Mouse (Mus musculus) liver, embryonic 15.5 days (tissue): ENCODE results near the gene Nt5c3b. TPM values are rescaled to one million over a fixed set of nuclear protein-coding genes. Genes with fewer than 3 reads are reported as not detected.

Experiments used
- ATAC-seq: fragments of 200-750 bp; cut with Nextera tagmentation; 2 replicates; pipeline ENCODE4 v1.8.0; 2017; ENCODE audit warnings: moderate number of reproducible peaks, mild to moderate bottlenecking, moderate library complexity; ENCODE audit not compliant: insufficient read depth
- H3K27ac ChIP-seq: fragments of 300-500 bp; sonication (generic); replicated peaks from 2 replicates; pipeline ENCODE4 v1.5.1; 2015; ENCODE audit warnings: mild to moderate bottlenecking, inconsistent platforms
- H3K27me3 ChIP-seq: fragments of 300-500 bp; sonication (generic); 2 replicates; pipeline ENCODE4 v1.6.1; 2015; ENCODE audit warnings: mild to moderate bottlenecking, inconsistent platforms
- H3K36me3 ChIP-seq: fragments of 300-500 bp; sonication (generic); replicated peaks from 2 replicates; pipeline ENCODE4 v1.6.1; 2015; ENCODE audit warnings: moderate library complexity, mild to moderate bottlenecking, inconsistent platforms
- H3K4me1 ChIP-seq: fragments of 300-500 bp; sonication (generic); replicated peaks from 2 replicates; pipeline ENCODE4 v1.6.1; 2015; ENCODE audit warnings: inconsistent platforms
- H3K4me2 ChIP-seq: fragments of 300-500 bp; sonication (generic); 2 replicates; pipeline ENCODE4 v1.6.1; 2015; ENCODE audit warnings: moderate library complexity, mild to moderate bottlenecking, inconsistent platforms
- H3K4me3 ChIP-seq: fragments of 300-500 bp; sonication (generic); replicated peaks from 2 replicates; pipeline ENCODE4 v1.5.1; 2015; ENCODE audit warnings: mild to moderate bottlenecking, inconsistent platforms
- H3K9ac ChIP-seq: fragments of 300-500 bp; sonication (generic); 2 replicates; pipeline ENCODE4 v1.6.1; 2015; ENCODE audit warnings: moderate library complexity, mild to moderate bottlenecking, inconsistent platforms
- H3K9me3 ChIP-seq: fragments of 300-500 bp; sonication (generic); replicated peaks from 2 replicates; pipeline ENCODE4 v1.6.1; 2016; ENCODE audit warnings: inconsistent platforms
- WGBS: fragments of 180-500 bp; shearing (Covaris S2); methylation state at CpG from one replicate; pipeline ENCODE4 v1.1.7; 2015; ENCODE audit warnings: mixed read lengths; ENCODE audit not compliant: insufficient replicate concordance; 5-methylcytosine and 5-hydroxymethylcytosine counted together
- polyA plus RNA-seq: library from polyadenylated mRNA; unstranded; fragments of >200 nt; fragmentation: Nextera tagmentation; extraction: Ambion mirVana; gene quantifications from 2 replicates; pipeline ENCODE4 v1.2.1, GENCODE M21; 2015

Nt5c3b gene
- polyA plus RNA-seq, 1 experiment from 2014 or later: 17.7 TPM

DNA sequence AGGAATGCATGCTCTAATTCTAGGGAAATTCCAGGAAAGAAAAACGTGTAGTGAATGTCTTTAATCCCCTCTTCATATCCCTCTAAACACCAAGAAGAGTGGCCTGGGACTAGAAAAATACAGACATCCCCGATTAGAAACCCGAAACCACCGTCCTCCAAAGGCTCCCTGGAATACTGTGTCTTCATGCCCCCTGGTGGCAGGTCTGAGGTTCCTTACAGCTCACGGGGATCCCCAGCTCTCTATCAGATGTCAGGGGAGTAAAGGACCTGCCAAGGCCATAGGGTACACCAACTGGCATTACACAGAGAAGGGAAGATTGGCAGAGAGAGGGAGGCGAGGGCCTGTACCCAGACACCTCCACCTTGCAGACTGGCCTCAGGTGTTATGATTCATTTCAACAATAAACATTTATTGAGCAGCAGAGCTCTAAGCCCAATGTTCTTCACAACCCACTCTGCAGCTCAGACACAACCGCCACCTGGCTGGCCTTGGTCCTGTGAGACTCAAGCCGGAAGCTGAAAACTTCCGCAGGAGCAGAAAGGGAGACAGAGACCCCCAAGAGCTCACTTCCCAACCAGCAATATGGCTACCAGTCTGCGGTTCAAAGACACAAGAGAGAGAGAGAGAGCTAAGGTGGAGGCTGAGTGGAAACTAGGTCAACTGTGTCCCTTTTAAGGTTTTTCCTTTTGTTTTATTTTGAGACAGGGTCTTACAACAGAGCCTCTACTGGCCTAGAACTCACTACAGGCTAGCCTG lies 33.4 kb downstream of the Nt5c3b start:
- no peak overlapping the region for H3K27ac ChIP-seq
- ATAC-seq: no peak

DNA sequence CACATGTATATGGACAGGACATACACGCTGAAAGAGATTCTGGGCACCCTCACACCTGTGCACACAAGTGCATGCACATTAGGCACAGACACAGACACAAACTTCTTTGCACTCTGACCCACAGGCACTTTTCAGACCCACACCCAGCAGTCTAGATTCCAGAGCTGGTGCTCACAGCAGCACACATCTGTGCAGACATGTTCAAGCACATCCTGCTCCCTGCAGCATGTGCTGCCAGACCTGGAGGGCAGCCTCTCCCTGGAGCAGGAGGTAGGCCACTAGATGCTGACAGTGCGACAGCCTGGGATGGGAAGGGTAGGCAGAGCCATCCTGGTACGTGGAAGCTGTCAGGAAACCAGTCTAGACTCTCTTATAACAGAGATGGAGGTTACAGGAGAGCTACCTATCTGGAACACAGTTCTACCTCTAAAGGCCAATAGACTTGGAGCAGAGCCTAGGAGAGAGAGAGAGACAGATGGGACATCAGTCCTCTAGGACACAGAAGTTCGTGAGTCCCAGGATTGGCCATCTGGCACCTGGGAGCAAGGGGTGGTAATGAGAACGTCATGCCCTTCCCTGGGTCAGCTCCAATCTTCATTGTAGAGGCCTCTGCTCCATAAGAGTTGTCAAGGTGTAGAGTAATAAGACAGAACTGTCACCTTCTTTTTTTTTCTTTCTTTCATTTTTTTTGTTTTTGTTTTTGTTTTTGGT lies 34.5 kb downstream of the Nt5c3b start:
- H3K36me3 ChIP-seq: no peaks in the 10 kb centered on the region
- no peak overlapping the region for H3K4me3 ChIP-seq
- 62% methylated on average over 5 of the region's 5 CpGs for WGBS
- peaks cover 7% of the 10 kb centered on the region for H3K4me1 ChIP-seq
- H3K9ac ChIP-seq: no peak overlapping the region
- ATAC-seq: no peak
- peaks cover 8% of the 10 kb centered on the region; the same call in 1 of the 2 replicates for H3K27me3 ChIP-seq
- H3K9me3 ChIP-seq: no peaks in the 10 kb centered on the region
- H3K4me2 ChIP-seq: no peak overlapping the region
- H3K27ac ChIP-seq: no peak overlapping the region

More for the DNA sequence above, 33.4 kb downstream of the Nt5c3b start:
- no peak overlapping the region for H3K9ac ChIP-seq
- peaks cover 19% of the 10 kb centered on the region for H3K27me3 ChIP-seq
- no peaks in the 10 kb centered on the region for H3K36me3 ChIP-seq
- H3K9me3 ChIP-seq: no peaks in the 10 kb centered on the region
- no peak overlapping the region for H3K4me3 ChIP-seq
- 38% methylated on average over 10 of the region's 10 CpGs for WGBS
- no peak overlapping the region for H3K4me2 ChIP-seq
- H3K4me1 ChIP-seq: no peaks in the 10 kb centered on the region

DNA sequence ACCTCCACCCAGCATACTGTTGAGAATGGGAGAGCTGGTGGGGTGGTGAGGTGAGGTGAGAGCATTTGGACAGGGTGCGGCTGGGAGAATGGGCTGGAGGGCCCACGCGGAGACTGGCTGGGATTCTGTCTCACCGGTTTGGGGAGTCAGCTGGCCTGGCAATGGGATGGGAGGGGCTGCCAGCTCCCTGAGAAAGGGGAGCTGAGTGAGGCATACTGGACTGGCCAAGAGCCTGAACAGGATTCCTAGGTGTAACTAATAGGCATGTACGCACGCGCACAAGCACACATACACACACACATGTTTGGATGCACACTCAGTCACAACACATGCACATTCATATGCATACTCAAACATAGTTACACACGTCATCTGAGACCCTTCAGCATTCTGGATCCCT lies 35.3 kb downstream of the Nt5c3b start:
- Histone ChIP-seq H3K27ac (no peak overlapping the region), H3K9ac (no peak overlapping the region), H3K27me3 (0 out of 2 replicates have a peak, but pooled peaks cover 4% of the 10 kb centered on the region), H3K4me1 (peaks cover 14% of the 10 kb centered on the region), H3K9me3 (no peaks in the 10 kb centered on the region), H3K4me2 (no peak overlapping the region), H3K36me3 (no peaks in the 10 kb centered on the region), H3K4me3 (no peak overlapping the region)
- no peak for ATAC-seq
- 76% methylated on average over 8 of the region's 8 CpGs for WGBS

DNA sequence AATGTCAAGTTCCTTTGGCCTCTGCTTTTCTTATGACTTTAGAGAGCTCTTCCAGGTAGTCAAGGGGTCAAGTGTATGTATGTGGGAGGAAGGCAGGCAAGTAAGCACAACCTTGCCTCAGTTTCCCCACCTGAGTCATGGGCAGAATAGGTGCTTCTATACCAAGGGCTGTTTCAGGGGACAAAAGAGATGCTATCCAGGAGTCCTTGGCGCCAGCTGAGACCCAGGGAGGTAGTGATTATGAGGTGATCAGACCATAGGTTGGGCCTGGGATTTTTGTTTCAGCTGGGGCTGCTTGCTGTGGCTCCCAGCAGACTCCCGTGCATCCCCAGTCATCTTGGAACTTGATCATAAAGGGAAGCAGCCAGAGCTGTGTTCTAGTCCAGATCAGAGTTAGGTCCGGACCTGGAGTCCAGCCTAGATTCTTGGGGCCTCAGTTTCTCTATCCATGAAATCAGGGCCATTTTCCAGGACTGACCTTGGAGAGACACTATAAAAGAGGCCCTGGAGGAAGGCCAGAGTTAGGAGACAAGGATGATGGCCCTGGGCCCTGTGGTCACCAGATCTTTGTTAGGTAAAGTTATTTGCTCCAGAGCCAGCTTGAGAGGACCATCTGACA lies 37.0 kb downstream of the Nt5c3b start:
- no peak overlapping the region for H3K4me2 ChIP-seq
- no peaks in the 10 kb centered on the region for H3K9me3 ChIP-seq
- no peak overlapping the region for H3K4me3 ChIP-seq
- WGBS: 60% methylated on average over 3 of the region's 3 CpGs
- ATAC-seq: no peak
- H3K36me3 ChIP-seq: no peaks in the 10 kb centered on the region
- peaks cover 14% of the 10 kb centered on the region for H3K4me1 ChIP-seq
- H3K9ac ChIP-seq: no peak overlapping the region
- no peak overlapping the region for H3K27ac ChIP-seq
- no peaks in the 10 kb centered on the region for H3K27me3 ChIP-seq

DNA sequence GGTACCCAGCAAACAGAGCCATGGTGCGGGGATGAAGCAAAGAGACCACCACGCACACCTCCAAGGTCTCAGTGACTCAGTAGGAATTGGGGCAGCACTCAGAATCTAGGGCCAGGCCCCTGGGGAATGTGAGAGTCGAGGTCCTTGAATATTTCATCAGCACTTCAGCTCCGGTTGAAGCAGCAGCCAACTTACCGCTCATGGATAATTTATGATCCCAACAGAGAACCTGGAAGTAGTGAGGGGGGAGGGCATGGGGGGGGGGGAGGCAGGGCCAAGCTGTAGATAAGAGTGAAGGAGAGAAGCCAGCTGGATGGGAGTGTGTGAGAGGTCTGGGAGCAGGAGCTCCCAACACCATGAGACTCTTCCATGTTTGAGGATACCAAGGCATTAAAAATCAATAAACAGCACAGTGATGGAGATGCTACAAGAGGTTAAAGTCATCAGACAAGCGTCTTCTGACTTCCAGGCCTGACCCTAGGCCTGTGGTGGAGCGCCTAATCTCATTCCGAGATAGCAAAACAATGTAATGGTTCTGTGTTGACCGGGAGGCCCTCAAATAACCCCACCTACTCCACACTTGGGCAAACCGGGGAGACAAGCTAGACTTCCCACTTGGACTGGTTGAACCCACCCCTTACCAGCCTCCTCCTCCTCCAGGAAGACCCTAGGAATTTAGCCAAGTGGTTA lies 38.0 kb downstream of the Nt5c3b start:
- Histone ChIP-seq H3K9ac (no peak overlapping the region), H3K27ac (no peak overlapping the region), H3K4me2 (no peak overlapping the region), H3K36me3 (no peaks in the 10 kb centered on the region), H3K4me3 (no peak overlapping the region), H3K9me3 (no peaks in the 10 kb centered on the region), H3K27me3 (no peaks in the 10 kb centered on the region), H3K4me1 (peaks cover 14% of the 10 kb centered on the region)
- ATAC-seq: no peak
- 51% methylated on average over 10 of the region's 10 CpGs for WGBS

DNA sequence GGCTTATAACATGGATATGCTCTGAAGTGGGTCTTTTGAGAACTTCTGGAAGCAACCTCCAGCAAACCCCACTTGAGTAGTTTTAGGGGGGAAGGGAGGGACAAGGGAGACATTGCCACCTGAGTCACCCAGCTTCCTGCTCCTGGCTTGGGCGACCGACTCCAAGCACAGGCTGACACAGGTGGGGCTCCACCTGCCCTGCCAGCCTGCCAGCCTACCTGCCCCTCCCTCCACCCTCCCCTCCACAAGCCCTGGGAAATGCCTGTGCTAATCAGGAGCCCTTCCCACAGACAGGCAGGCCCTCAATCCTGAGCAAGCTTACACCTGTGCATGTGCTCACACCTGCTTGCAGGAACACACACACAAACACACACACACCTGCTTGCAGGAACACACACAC lies 38.9 kb downstream of the Nt5c3b start:
- Histone ChIP-seq H3K36me3 (no peaks in the 10 kb centered on the region), H3K4me1 (peaks cover 18% of the 10 kb centered on the region), H3K9me3 (no peaks in the 10 kb centered on the region), H3K27ac (no peak overlapping the region), H3K27me3 (peaks cover 1% of the 10 kb centered on the region; the same call in 1 of the 2 replicates), H3K9ac (no peak overlapping the region), H3K4me3 (no peak overlapping the region), H3K4me2 (no peak overlapping the region)
- 41% methylated on average over 2 of the region's 2 CpGs for WGBS
- no peak for ATAC-seq

DNA sequence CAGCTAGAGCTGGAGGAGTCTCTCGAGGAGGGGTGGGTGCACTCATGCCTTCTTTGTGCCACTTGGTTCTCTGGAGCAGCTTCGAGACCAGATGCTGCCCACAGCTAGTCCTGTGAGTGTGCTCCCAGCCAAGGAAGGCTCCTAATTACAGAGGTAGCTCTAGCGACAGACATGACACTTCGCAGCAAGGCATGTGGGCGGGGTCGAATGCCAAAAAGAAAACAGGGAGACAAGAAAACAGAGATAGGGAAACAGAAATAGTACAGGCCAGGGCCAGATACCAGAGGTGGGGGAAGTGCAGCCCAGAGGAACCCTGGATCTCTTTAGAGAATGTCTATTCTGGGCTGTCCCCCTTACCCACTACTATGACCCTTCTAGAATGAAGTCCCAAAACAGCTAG lies 39.4 kb downstream of the Nt5c3b start:
- no peak for ATAC-seq
- Histone ChIP-seq H3K9ac (no peak overlapping the region), H3K4me2 (no peak overlapping the region), H3K9me3 (no peaks in the 10 kb centered on the region), H3K27me3 (peaks cover 5% of the 10 kb centered on the region), H3K4me3 (no peak overlapping the region), H3K36me3 (no peaks in the 10 kb centered on the region), H3K27ac (no peak overlapping the region), H3K4me1 (peaks cover 23% of the 10 kb centered on the region)
- WGBS: 15% methylated on average over 6 of the region's 6 CpGs

DNA sequence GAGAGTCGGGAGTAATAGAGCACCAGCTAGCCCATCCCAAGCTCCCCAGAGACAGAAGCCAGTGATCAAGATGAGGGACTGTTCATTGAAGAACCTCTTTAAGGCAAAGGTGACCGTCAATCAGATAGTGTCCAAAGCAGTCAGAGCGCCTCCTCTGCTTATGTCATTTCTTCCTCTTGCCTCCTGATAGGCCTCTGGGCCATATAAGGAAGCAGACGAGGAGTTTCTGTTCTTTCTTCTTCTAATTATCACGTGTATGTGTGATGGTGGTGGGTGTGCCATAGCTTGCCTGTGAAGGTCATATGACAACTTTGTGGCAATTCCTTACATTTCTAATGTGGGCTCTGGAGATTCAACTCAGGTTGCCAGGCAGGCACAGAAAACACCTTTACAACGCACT lies 40.8 kb downstream of the Nt5c3b start:
- no peak overlapping the region for H3K27ac ChIP-seq
- no peak overlapping the region for H3K4me3 ChIP-seq
- no peak overlapping the region for H3K9ac ChIP-seq
- ATAC-seq: no peak
- WGBS: 29% methylated on average over 6 of the region's 6 CpGs
- H3K4me1 ChIP-seq: peaks cover 35% of the 10 kb centered on the region
- H3K9me3 ChIP-seq: no peaks in the 10 kb centered on the region
- no peak overlapping the region for H3K4me2 ChIP-seq
- H3K36me3 ChIP-seq: no peaks in the 10 kb centered on the region
- H3K27me3 ChIP-seq: peaks cover 19% of the 10 kb centered on the region

DNA sequence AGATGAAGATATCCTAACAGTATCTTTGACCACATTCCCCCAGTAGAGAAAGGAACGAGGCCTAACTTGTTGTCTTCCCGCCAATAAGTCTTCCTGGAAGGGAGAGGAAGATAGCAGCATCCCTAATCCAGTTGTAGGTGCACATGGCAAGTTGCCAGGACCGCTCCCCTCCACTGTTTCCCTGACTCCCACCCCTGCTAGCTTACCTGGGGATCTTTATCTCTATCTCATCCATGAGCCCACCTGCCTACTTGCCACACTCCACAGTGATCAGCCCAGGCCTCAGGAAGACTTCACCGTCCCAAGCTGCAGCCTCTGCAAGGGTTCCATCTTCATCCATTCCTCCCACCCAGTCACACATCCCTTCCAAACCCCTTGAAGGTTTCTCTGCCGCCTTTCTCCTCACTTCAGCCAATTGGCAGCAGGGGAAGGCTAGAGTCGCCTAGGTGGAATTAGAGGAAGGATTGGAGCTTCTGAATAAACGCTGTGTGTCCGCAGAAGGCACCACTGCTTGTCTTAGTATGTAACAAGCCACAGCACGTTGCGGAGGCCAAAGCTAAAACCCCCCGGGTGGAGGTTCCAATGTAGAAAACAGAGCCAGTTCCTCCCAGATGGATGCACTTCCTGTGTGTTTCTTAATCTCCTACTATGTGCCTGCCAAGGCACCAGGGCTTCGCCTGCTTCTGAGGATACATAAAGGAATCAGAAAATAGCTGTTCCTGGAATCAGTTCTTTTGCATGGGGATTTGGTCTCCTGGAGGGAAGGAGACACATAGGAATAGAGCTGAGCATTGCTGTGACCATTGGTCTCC lies 41.7 kb downstream of the Nt5c3b start:
- H3K4me3 ChIP-seq: no peak overlapping the region
- no peak overlapping the region for H3K9ac ChIP-seq
- ATAC-seq: no peak
- peaks cover 29% of the 10 kb centered on the region for H3K27me3 ChIP-seq
- H3K36me3 ChIP-seq: no peaks in the 10 kb centered on the region
- no peaks in the 10 kb centered on the region for H3K9me3 ChIP-seq
- no peak overlapping the region for H3K4me2 ChIP-seq
- H3K27ac ChIP-seq: no peak overlapping the region
- WGBS: 64% methylated on average over 12 of the region's 12 CpGs
- H3K4me1 ChIP-seq: peaks cover 44% of the 10 kb centered on the region

DNA sequence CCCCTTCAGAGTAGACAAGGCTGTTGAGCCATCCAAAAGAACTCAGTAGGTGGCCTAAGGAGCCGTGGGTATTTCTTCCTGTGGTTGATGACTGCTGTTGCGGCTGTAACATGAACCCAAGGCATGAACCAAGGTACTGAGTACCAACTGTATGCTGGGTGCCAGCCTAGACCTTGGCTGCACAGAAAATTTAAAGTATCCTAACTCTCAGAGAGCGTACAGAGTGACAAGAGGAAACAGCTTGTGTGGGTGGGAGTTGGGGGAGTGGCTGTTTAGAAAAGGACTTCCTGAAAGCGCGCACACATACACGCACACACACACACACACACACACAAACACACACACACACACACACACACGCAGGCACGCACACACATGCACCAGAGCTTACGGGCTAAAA lies 42.3 kb downstream of the Nt5c3b start:
- Histone ChIP-seq H3K4me1 (peaks cover 50% of the 10 kb centered on the region), H3K9me3 (no peaks in the 10 kb centered on the region), H3K4me3 (no peak overlapping the region), H3K27me3 (peaks cover 35% of the 10 kb centered on the region), H3K27ac (no peak overlapping the region), H3K9ac (no peak overlapping the region), H3K4me2 (no peak overlapping the region), H3K36me3 (no peaks in the 10 kb centered on the region)
- WGBS: 37% methylated on average over 9 of the region's 9 CpGs
- ATAC-seq: no peak
